Mouse (Mus musculus): ENCODE measurements around the gene Parva.

Gene Parva

DNA sequence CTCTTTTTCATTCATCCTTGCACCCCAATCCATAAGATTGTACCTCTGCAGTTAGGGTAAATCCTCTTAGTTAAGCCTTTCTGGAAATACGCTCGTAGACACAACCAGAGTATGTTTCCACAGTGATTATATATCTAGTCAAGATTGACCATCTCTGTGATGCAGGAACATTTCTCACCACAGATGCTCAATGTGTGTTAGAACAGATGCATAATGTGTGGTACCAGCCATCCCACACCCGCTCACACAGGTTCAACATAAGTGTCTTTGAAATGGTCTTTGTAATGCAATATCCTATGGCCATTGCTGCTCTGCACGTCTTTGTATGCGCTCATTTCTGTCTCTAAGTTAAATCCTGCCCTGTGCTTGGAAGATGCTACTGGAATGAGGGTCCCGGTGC is 98.2 kb downstream of the Parva start:
- DNase-seq: no peak

DNA sequence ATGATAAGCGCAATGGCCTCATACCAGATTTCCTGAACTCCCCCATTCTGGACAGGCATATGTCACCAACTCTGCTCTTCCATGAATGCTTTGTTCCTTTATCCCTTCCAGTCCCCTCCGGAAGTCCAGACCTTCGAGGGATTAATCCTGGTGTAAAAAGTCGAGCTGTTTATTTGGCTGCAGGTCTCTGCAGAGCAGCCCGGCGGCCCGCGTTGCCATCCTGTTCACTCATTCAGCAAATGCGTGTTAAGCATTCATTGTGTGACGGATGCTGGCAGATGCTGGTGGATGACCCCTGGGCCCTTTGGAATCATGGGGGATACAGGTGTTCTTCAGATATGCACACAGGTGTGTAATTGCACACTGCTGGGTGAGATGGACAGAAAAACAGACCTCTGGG is 98.9 kb downstream of the Parva start:
- no peak for DNase-seq

- DNase-seq: no peak
Measured at GRCm38 (mm10) chr7:112527230-112527629, 99.9 kb downstream of the Parva start.

- DNase-seq: no peak
Measured at GRCm38 (mm10) chr7:112528059-112528458, 100.8 kb downstream of the Parva start.

DNA sequence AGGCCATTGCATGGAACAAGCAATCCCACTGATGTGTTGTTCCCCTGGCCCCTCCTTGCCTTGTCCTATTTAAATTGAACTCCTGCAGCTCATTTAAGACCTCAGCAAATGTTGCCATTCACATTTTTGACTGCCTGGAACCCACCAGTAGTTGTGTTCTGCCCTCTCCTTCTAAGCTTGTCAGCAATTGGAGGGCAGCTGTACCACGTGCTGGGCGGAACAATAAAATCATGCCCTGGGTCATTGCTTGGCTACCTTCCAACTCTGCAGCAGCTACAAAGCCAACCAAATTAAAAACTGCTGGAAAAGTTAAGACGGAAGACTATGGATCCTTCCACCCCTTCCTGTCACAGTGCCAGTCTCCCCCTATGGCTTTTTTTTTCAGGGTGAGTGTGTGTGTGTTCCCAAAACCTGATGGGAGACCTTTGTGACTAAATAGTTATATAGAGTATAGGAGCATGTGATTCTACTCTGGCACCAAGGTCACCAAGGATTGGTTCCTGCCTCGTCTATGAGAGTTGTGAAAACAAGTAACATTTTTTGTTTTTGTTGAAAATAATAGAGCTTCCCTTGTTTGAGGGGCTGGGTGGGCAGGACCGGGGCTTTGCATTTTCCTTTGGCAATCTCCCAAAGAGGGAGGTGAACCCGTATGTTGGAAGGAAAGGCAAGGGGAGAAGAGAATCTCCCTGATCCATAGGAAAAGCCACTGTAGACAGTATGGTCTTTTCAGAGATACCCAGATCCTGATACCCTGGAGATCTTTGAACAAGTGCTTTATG is 101.5 kb downstream of the Parva start:
- DNase-seq: no peak

- DNase-seq: no peak
Measured at GRCm38 (mm10) chr7:112530924-112531323, 103.6 kb downstream of the Parva start.

- no peak for DNase-seq
Measured at GRCm38 (mm10) chr7:112534148-112534547, 106.8 kb downstream of the Parva start.

GRCm38 (mm10) chr7:112535408-112535921 is 108.2 kb downstream of the Parva start:
- no peak for DNase-seq

- no peak for DNase-seq
Measured at GRCm38 (mm10) chr7:112549136-112549535, 121.8 kb downstream of the Parva start.

GRCm38 (mm10) chr7:112561504-112561903 is 134.2 kb downstream of the Parva start:
- no peak for DNase-seq

- DNase-seq: no peak
Measured at GRCm38 (mm10) chr7:112567004-112567403, 139.7 kb downstream of the Parva start.

DNA sequence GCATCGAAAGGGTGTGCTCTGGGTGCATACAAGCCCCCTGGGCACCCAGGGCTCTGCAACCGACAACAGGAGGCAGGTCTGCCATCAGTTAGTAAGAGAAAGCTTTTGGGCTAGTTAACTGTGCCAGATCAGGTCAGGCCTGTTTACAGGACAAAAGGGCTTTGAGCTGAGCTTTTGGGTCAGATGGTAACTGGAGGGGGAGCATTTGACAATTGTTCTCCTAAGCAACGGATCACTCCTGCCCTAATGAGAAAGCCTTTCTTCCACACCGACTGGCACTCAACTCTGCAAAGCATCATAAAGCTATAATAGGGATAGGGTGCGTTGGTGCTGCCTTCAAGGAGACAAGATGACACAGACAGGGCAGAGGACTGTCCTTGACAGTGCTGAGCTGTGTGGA is 141.7 kb downstream of the Parva start:
- DNase-seq: no peak

DNA sequence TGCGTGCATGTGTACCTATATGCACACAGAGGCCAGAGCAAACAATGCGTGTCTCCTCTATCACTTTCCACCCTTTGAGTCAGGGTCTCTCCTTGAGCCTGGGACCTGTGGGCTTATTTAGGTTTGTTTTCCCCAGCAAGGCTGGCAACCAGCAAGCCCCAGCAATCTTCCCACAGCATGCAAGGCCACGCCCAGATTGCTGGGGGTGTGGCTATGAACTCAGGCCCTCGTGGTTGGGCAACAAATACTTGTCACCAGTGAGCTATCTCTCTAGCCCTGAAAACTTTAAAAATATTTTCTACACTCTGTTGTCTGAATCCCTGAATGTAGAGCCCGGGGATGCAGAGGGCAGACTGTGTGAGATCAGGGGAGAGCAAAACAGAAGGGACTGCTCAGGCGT is 154.3 kb downstream of the Parva start:
- no peak for DNase-seq

GRCm38 (mm10) chr7:112582882-112583405 is 155.6 kb downstream of the Parva start:
- no peak for DNase-seq

DNA sequence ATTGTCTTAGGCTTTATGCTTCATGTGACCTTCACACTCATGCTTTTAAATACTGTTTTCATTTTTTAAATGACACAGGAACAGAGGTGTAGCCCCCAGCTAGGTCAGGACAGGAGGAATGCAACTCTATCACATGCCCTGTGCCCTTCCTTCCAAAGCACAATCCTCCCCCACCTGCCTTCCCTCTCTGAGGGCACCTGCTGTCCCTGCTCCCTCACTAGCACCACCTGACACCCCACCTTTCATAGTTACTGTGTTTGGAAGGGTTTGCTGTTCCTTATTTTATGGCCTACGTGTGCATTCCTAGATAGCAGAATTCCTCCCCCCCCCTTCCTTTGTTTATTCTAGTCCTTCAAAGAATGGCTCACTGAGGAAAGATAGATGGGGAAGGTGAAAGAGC is 160.1 kb downstream of the Parva start:
- no peak for DNase-seq

GRCm38 (mm10) chr7:112589530-112589929 is 162.2 kb downstream of the Parva start:
- no peak for DNase-seq

- DNase-seq: no peak
Measured at GRCm38 (mm10) chr7:112593586-112593985, 166.3 kb downstream of the Parva start.

- no peak for DNase-seq
Measured at GRCm38 (mm10) chr7:112595226-112595850, 168.0 kb downstream of the Parva start.

DNA sequence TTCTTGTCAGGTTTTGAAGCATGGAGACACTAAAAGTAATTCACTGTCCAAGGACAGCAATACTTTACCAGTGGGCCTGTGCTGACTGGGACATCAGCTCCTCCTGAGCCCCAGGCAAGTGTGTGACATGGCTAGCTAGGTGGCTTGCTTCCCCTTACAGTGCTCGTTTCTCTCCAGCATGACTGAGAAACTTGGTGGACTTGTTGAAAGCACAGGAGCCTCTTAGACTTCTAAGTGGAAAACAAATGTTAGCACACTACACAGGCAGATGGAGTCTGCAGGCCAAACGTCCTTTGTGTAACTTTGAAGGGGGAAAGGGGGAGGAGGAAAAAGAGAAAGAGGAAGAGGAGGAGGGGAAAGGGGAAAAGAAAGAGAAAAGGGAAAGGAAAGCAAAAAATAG is 172.3 kb downstream of the Parva start:
- no peak for DNase-seq

DNA sequence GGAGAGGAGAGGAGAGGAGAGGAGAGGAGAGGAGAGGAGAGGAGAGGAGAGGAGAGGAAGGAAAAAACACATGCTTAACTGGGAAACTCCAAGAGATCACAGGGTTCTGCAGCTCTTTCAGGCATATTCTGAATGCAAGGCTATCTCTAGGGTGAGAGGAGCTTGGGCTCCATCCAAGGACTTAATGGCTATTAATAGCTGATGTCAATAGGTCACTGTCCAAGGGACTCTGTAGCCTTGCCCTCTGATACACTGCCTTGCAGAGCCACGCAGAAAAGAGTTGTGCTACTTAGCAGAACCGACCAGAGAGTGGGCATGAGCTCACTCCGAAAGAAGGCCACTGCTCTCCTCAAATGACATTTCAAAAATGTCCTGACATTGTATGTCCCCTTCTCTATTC is 172.9 kb downstream of the Parva start:
- no peak for DNase-seq

DNA sequence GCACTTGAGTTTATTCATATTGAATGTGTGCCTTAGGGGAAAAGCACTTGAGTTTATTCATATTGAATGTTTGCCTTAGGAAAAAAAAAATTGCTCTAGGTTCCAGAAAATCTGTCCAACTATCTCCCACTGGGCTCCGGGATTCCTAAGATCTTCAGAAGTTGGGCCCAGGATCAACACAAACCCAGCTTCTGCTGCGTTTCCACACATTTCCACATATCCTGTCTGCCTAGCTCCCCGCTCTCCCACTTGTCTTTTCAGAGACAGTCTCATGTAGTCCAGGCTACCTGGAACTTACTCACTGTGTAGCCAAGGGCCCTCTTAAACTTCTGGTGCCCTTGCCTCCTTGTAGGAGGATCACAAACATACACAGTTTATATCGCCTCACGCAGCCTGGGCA is 175.7 kb downstream of the Parva start:
- DNase-seq: no peak

DNA sequence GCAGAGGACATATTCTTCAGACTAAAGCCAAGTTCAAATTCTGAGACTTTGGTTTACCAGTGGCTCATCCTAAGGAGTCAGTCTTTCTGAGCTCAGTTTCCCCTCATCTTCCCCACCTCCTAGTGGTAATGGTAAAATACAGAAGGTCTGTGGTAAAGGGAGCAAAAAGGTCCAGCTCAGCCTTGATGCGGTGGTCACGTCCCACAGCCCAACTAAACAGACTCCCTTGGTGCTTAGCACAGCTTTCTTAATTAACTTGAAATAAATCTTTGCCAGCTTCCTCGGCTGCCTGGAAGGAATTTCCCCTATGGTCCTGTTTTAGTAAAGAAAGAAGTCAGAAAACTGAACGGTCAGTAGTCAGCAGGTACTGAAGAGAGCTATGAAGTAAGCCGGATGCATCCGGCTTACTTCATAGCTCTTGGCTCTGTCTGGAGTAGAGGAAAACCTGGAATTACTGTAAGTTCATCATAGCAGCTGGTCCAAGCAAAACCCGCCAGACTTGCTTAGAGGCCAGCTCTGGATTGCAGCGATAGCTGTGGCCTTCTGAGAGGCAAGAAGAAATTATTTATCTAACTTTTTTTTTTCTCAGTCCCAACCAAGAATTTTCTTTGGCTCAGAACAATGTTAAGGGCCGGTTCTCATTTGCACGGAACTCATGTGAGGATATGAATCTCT is 176.3 kb downstream of the Parva start:
- no peak for DNase-seq

DNA sequence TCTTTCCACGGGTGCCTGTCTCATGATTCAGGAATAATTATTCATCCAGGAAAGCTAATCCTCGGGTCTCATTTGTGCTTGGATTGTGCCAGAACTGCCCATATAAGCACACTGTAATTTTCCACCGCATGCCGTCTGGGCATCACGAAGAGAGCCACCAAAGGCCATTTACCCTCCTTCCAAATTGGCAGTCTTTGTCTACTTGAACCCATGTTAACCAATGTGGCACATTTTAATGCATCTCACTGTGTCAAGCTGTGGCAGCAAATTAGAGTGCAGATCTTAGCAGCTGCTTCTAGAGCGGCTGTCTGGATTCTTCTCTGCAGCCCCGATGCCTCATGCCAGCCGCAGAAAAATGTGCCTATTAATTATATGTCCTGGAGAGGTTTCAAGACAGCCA is 176.9 kb downstream of the Parva start:
- no peak for DNase-seq
